Mouse (Mus musculus): ENCODE measurements around the gene Ttc7b. TPM values are rescaled to one million over a fixed set of nuclear protein-coding genes. Genes with fewer than 3 reads are reported as not detected.

Ttc7b gene
- polyA plus RNA-seq, 1 experiment from 2014 or later, result 3.9 TPM

GRCm38 (mm10) chr12:100372785-100373184 lies 147.8 kb downstream of the Ttc7b start:
- no peak overlapping the region for H3K27ac ChIP-seq (ENCODE audit: low read length)
- H3K4me2 ChIP-seq (replicated peaks; ENCODE audit: low read depth, low read length), result no peak overlapping the region
- H3K9ac ChIP-seq (replicated peaks; ENCODE audit: low read length), result no peak overlapping the region
- 80% methylated on average over 7 of the region's 7 CpGs for WGBS
- H3K27me3 ChIP-seq (ENCODE audit: insufficient read depth, low read length), result no peaks in the 10 kb centered on the region
- H3K4me1 ChIP-seq (ENCODE audit: insufficient read depth, low read length), result no peaks in the 10 kb centered on the region
- no peak overlapping the region for H3K4me3 ChIP-seq (ENCODE audit: low read length)
- ATAC-seq (ENCODE audit: low FRiP score, low TSS enrichment), result no peak
- H3K9me3 ChIP-seq (ENCODE audit: low read length), result no peaks in the 10 kb centered on the region
- H3K36me3 ChIP-seq (ENCODE audit: insufficient read depth, low read length), result peaks cover 42% of the 10 kb centered on the region

DNA sequence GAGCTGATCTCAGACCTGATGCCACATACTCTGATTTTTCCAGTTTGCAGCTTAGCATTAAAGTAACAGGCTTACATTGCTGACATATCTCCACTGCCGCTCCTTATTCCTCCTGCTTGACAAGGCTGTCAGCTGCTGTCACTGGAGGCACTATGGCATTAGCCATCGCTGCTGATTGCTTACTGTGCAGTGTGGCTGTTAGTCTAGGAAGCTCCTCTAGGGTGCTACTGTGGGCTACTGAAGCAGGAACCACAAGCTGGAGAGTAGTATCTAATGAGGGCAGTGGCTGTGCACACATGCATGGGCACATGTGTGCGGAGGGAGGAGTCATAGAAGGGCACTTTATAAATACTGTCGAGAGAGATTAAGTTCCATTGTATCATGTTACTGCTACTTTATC lies 148.6 kb downstream of the Ttc7b start:
- Histone ChIP-seq H3K4me3 (ENCODE audit: low read length) (no peak overlapping the region), H3K36me3 (ENCODE audit: insufficient read depth, low read length) (peaks cover 42% of the 10 kb centered on the region), H3K9me3 (ENCODE audit: low read length) (no peaks in the 10 kb centered on the region), H3K27ac (ENCODE audit: low read length) (no peak overlapping the region), H3K27me3 (ENCODE audit: insufficient read depth, low read length) (no peaks in the 10 kb centered on the region), H3K4me1 (ENCODE audit: insufficient read depth, low read length) (no peaks in the 10 kb centered on the region), H3K4me2 (replicated peaks; ENCODE audit: low read depth, low read length) (no peak overlapping the region), H3K9ac (replicated peaks; ENCODE audit: low read length) (no peak overlapping the region)
- WGBS, result 78% methylated on average over 4 of the region's 4 CpGs
- ATAC-seq (ENCODE audit: low FRiP score, low TSS enrichment), result no peak

DNA sequence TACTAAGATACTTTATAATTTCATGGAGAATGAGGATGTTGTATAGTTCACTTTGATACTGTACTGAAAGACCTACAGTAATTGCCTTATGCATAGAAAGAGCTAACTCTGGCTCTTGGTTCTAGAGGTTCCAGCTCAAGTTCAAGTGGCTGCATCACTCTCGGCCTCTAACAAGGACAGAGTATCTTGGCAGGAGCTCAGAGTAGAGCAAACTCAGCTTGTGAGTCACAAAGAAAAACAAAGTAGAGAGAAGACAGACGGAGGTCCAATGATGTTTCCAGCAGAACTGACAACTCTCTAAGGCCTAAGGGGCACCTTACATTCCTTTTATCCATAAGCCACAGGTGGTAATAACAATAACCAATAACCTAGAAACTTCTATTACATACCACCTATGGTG lies 150.8 kb downstream of the Ttc7b start:
- Histone ChIP-seq H3K36me3 (ENCODE audit: insufficient read depth, low read length) (peaks cover 36% of the 10 kb centered on the region), H3K9ac (replicated peaks; ENCODE audit: low read length) (no peak overlapping the region), H3K4me1 (ENCODE audit: insufficient read depth, low read length) (no peaks in the 10 kb centered on the region), H3K27me3 (ENCODE audit: insufficient read depth, low read length) (no peaks in the 10 kb centered on the region), H3K4me3 (ENCODE audit: low read length) (no peak overlapping the region), H3K27ac (ENCODE audit: low read length) (no peak overlapping the region), H3K4me2 (replicated peaks; ENCODE audit: low read depth, low read length) (no peak overlapping the region), H3K9me3 (ENCODE audit: low read length) (no peaks in the 10 kb centered on the region)
- no peak for ATAC-seq (ENCODE audit: low FRiP score, low TSS enrichment)
- 85% methylated on average over 2 of the region's 2 CpGs for WGBS

GRCm38 (mm10) chr12:100369220-100369619 lies 151.4 kb downstream of the Ttc7b start:
- Histone ChIP-seq H3K9me3 (ENCODE audit: low read length) (no peaks in the 10 kb centered on the region), H3K36me3 (ENCODE audit: insufficient read depth, low read length) (peaks cover 39% of the 10 kb centered on the region), H3K9ac (replicated peaks; ENCODE audit: low read length) (no peak overlapping the region), H3K4me1 (ENCODE audit: insufficient read depth, low read length) (no peaks in the 10 kb centered on the region), H3K4me3 (ENCODE audit: low read length) (no peak overlapping the region), H3K27me3 (ENCODE audit: insufficient read depth, low read length) (no peaks in the 10 kb centered on the region), H3K27ac (ENCODE audit: low read length) (no peak overlapping the region), H3K4me2 (replicated peaks; ENCODE audit: low read depth, low read length) (no peak overlapping the region)
- ATAC-seq (ENCODE audit: low FRiP score, low TSS enrichment), result no peak
- 48% methylated on average over 3 of the region's 3 CpGs for WGBS

DNA sequence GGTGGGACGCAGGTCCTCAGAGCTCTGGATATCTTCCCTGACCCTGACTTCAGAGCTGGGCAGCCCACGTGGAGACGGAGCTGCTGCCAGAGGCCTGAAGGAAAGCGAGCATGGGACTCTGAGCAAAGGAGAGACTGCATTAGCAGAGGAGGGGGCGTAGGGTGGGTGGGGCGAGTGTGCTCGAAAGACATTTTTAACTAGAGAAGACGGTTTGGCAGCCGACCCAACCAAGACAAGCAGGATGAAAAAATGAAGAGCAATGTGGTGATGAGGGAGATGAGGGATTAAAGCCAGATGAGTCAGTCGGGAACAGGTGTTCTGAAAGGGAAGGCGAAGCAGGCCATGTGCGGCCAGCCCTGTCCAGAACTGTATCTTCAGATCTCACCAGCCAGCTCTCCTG lies 159.3 kb downstream of the Ttc7b start:
- Histone ChIP-seq H3K4me1 (ENCODE audit: insufficient read depth, low read length) (peaks cover 8% of the 10 kb centered on the region; the same call in 1 of the 2 replicates), H3K27ac (ENCODE audit: low read length) (no peak overlapping the region), H3K9me3 (ENCODE audit: low read length) (no peaks in the 10 kb centered on the region), H3K9ac (replicated peaks; ENCODE audit: low read length) (no peak overlapping the region), H3K4me3 (ENCODE audit: low read length) (no peak overlapping the region), H3K4me2 (replicated peaks; ENCODE audit: low read depth, low read length) (no peak overlapping the region), H3K36me3 (ENCODE audit: insufficient read depth, low read length) (peaks cover 8% of the 10 kb centered on the region; the same call in 1 of the 2 replicates), H3K27me3 (ENCODE audit: insufficient read depth, low read length) (no peaks in the 10 kb centered on the region)
- ATAC-seq (ENCODE audit: low FRiP score, low TSS enrichment), result no peak
- 71% methylated on average over 12 of the region's 12 CpGs for WGBS

GRCm38 (mm10) chr12:100358040-100358620 lies 162.5 kb downstream of the Ttc7b start:
- no peak for ATAC-seq (ENCODE audit: low FRiP score, low TSS enrichment)
- 73% methylated on average over 6 of the region's 6 CpGs for WGBS
- Histone ChIP-seq H3K27me3 (ENCODE audit: insufficient read depth, low read length) (no peaks in the 10 kb centered on the region), H3K9me3 (ENCODE audit: low read length) (no peaks in the 10 kb centered on the region), H3K4me2 (replicated peaks; ENCODE audit: low read depth, low read length) (no peak overlapping the region), H3K27ac (ENCODE audit: low read length) (no peak overlapping the region), H3K9ac (replicated peaks; ENCODE audit: low read length) (no peak overlapping the region), H3K36me3 (ENCODE audit: insufficient read depth, low read length) (0 out of 2 replicates have a peak, but pooled peaks cover 4% of the 10 kb centered on the region), H3K4me3 (ENCODE audit: low read length) (no peak overlapping the region), H3K4me1 (ENCODE audit: insufficient read depth, low read length) (0 out of 2 replicates have a peak, but pooled peaks cover 2% of the 10 kb centered on the region)

DNA sequence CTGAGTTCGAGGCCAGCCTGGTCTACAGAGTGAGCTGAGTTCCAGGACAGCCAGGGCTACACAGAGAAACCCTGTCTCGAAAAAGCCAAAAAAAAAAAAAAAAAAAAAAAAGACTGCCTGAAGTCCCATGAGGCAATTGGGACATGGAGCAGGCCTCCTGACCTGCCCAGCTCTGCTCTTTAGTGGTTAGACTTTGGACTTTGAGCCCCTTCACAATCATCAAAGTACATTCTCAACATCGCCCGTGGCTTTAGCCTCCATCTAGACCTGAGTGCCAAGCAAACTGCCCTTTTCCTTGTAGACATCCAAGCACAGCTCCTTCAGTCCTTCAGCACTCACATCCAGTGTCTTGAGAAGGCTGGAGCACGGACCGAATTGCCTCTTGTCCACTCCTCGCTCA lies 164.2 kb downstream of the Ttc7b start:
- no peak overlapping the region for H3K4me2 ChIP-seq (replicated peaks; ENCODE audit: low read depth, low read length)
- H3K4me3 ChIP-seq (ENCODE audit: low read length), result no peak overlapping the region
- no peak for ATAC-seq (ENCODE audit: low FRiP score, low TSS enrichment)
- WGBS, result 91% methylated on average over 7 of the region's 7 CpGs
- H3K27me3 ChIP-seq (ENCODE audit: insufficient read depth, low read length), result no peaks in the 10 kb centered on the region
- no peak overlapping the region for H3K9ac ChIP-seq (replicated peaks; ENCODE audit: low read length)
- H3K9me3 ChIP-seq (ENCODE audit: low read length), result no peaks in the 10 kb centered on the region
- H3K36me3 ChIP-seq (ENCODE audit: insufficient read depth, low read length), result 0 out of 2 replicates have a peak, but pooled peaks cover 4% of the 10 kb centered on the region
- H3K27ac ChIP-seq (ENCODE audit: low read length), result no peak overlapping the region
- no peaks in the 10 kb centered on the region for H3K4me1 ChIP-seq (ENCODE audit: insufficient read depth, low read length)

GRCm38 (mm10) chr12:100355565-100355964 lies 165.1 kb downstream of the Ttc7b start:
- WGBS, result 84% methylated on average over 5 of the region's 5 CpGs
- H3K36me3 ChIP-seq (ENCODE audit: insufficient read depth, low read length), result 0 out of 2 replicates have a peak, but pooled peaks cover 7% of the 10 kb centered on the region
- no peak overlapping the region for H3K4me2 ChIP-seq (replicated peaks; ENCODE audit: low read depth, low read length)
- no peak overlapping the region for H3K4me3 ChIP-seq (ENCODE audit: low read length)
- ATAC-seq (ENCODE audit: low FRiP score, low TSS enrichment), result no peak
- H3K9me3 ChIP-seq (ENCODE audit: low read length), result no peaks in the 10 kb centered on the region
- H3K4me1 ChIP-seq (ENCODE audit: insufficient read depth, low read length), result no peaks in the 10 kb centered on the region
- no peak overlapping the region for H3K27ac ChIP-seq (ENCODE audit: low read length)
- H3K9ac ChIP-seq (replicated peaks; ENCODE audit: low read length), result no peak overlapping the region
- H3K27me3 ChIP-seq (ENCODE audit: insufficient read depth, low read length), result no peaks in the 10 kb centered on the region

- 79% methylated on average over 7 of the region's 7 CpGs for WGBS
- Histone ChIP-seq H3K4me3 (ENCODE audit: low read length) (no peak overlapping the region), H3K36me3 (ENCODE audit: insufficient read depth, low read length) (0 out of 2 replicates have a peak, but pooled peaks cover 9% of the 10 kb centered on the region), H3K4me1 (ENCODE audit: insufficient read depth, low read length) (no peaks in the 10 kb centered on the region), H3K9ac (replicated peaks; ENCODE audit: low read length) (no peak overlapping the region), H3K4me2 (replicated peaks; ENCODE audit: low read depth, low read length) (no peak overlapping the region), H3K27me3 (ENCODE audit: insufficient read depth, low read length) (no peaks in the 10 kb centered on the region), H3K27ac (ENCODE audit: low read length) (no peak overlapping the region), H3K9me3 (ENCODE audit: low read length) (no peaks in the 10 kb centered on the region)
- no peak for ATAC-seq (ENCODE audit: low FRiP score, low TSS enrichment)
Measured at GRCm38 (mm10) chr12:100353954-100354353, 166.7 kb downstream of the Ttc7b start.

DNA sequence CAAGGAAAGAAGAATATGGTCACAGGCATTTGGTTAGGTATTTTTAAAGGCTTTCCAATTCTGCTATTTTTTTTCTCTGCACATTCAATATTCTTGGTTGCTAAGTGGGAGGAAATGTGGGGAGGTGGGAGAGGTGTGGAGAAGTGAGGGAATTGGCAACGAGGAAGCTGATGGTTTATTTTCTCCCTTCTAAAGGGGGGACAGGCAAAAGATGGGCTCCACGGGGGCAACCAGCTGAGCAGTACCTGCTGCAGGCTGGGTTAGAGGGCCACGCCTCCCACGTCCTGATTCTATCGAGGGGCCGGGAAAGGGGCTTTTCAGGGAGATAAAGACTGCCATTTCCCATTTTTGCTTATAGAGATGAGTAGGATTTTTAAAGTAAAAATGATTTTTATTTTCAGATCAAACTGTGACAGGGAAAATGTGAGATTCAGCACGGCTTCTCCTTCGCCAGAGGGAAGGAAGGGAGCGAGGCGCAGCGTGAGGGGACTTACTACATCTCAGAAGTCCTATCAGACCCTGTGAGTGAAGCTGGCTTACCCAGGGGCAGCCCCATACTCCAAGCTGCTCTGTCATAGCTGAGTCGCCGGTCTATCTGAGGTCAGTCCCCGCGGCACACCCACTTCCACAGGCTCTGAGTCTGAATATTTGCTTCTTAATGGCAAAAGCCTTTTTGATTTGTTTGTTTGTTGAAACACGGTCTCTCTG lies 167.4 kb downstream of the Ttc7b start:
- H3K9ac ChIP-seq (replicated peaks; ENCODE audit: low read length), result no peak overlapping the region
- 0 out of 2 replicates have a peak, but pooled peaks cover 3% of the 10 kb centered on the region for H3K4me1 ChIP-seq (ENCODE audit: insufficient read depth, low read length)
- no peak overlapping the region for H3K4me3 ChIP-seq (ENCODE audit: low read length)
- 82% methylated on average over 16 of the region's 16 CpGs for WGBS
- no peaks in the 10 kb centered on the region for H3K27me3 ChIP-seq (ENCODE audit: insufficient read depth, low read length)
- ATAC-seq (ENCODE audit: low FRiP score, low TSS enrichment), result no peak
- no peaks in the 10 kb centered on the region for H3K9me3 ChIP-seq (ENCODE audit: low read length)
- H3K36me3 ChIP-seq (ENCODE audit: insufficient read depth, low read length), result 0 out of 2 replicates have a peak, but pooled peaks cover 9% of the 10 kb centered on the region
- no peak overlapping the region for H3K27ac ChIP-seq (ENCODE audit: low read length)
- no peak overlapping the region for H3K4me2 ChIP-seq (replicated peaks; ENCODE audit: low read depth, low read length)

All from kidney, embryonic 16.5 days (tissue).